In genomic region chr2:63002784-63003183, GRCm38 (mm10) we compare ENCODE assay signal across 23 mouse cellular contexts.
A peak's percentile ranks its signal among the peaks of the same experiment; 100 is the strongest.
DNase-seq lines count a peak whose midpoint lies in the region; ATAC-seq and TF ChIP-seq lines count a peak whose summit lies in the region.
"Had no signal": no experiment of that assay in that cellular context is flagged by ENCODE, and none has a peak within 500 bp of the region (broad histone marks: within the 10 kb centered on the region; RNA-seq: fewer than 3 reads in every experiment).

No protein-coding gene starts in this region.

- no peak for TF ChIP-seq POLR2A in brain, embryonic 14.5 days (IDR thresholded peaks at IDR 0.05; ENCODE audit: borderline replicate concordance, extremely low read depth, insufficient read depth, insufficient read length, poor library complexity, severe bottlenecking)

- no peaks in the 10 kb centered on the region for H3K9me3 ChIP-seq in forebrain, embryonic 13.5 days (replicated peaks)
- H3K9me3 ChIP-seq in forebrain, embryonic 12.5 days, result no peaks in the 10 kb centered on the region
- no peaks in the 10 kb centered on the region for H3K9me3 ChIP-seq in forebrain, embryonic 16.5 days (ENCODE audit: control insufficient read depth, low read length)
- no peaks in the 10 kb centered on the region for H3K9me3 ChIP-seq in forebrain, embryonic 15.5 days
- H3K9me3 ChIP-seq in forebrain, postnatal 0 days (ENCODE audit: low read length), result no peaks in the 10 kb centered on the region
- H3K9me3 ChIP-seq in forebrain, embryonic 14.5 days (replicated peaks; ENCODE audit: control insufficient read depth, low read length), result no peaks in the 10 kb centered on the region
- H3K9me3 ChIP-seq: G1E had no signal

- H3K27me3 ChIP-seq in forebrain, embryonic 13.5 days, result no peaks in the 10 kb centered on the region
- H3K27me3 ChIP-seq in forebrain, embryonic 12.5 days, result no peaks in the 10 kb centered on the region
- no peaks in the 10 kb centered on the region for H3K27me3 ChIP-seq in forebrain, embryonic 16.5 days (replicated peaks; ENCODE audit: control insufficient read depth, insufficient read depth, low read length)
- no peaks in the 10 kb centered on the region for H3K27me3 ChIP-seq in forebrain, embryonic 15.5 days
- H3K27me3 ChIP-seq in forebrain, postnatal 0 days (ENCODE audit: insufficient read depth, low read length), result no peaks in the 10 kb centered on the region
- no peaks in the 10 kb centered on the region for H3K27me3 ChIP-seq in forebrain, embryonic 14.5 days (replicated peaks; ENCODE audit: control insufficient read depth, insufficient read depth, low read length)
- H3K27me3 ChIP-seq: CH12.LX, Patski had no signal

- H3K4me3 ChIP-seq in forebrain, embryonic 13.5 days, result no peak overlapping the region
- H3K4me3 ChIP-seq in forebrain, embryonic 12.5 days (replicated peaks), result no peak overlapping the region
- no peak overlapping the region for H3K4me3 ChIP-seq in forebrain, embryonic 16.5 days (replicated peaks; ENCODE audit: low read length)
- no peak overlapping the region for H3K4me3 ChIP-seq in forebrain, embryonic 15.5 days
- no peak overlapping the region for H3K4me3 ChIP-seq in forebrain, postnatal 0 days (ENCODE audit: low read depth, low read length)
- H3K4me3 ChIP-seq in forebrain, embryonic 14.5 days (ENCODE audit: low read depth, low read length), result no peak overlapping the region

- DNase-seq in forebrain, postnatal 0 days, result no peak
- no peak for DNase-seq in forebrain, embryonic 14.5 days (ENCODE audit: low spot score)
- peak; percentile 13 for DNase-seq in brain, embryonic 14.5 days (ENCODE audit: low read depth)
- no peak for DNase-seq in B cell, adult 2 months
- DNase-seq: adrenal gland, adult 2 months; adrenal gland, adult 8-10 months; adrenal gland, postnatal 10 days; adrenal gland, postnatal 14 days; adrenal gland, postnatal 25 days; adrenal gland, postnatal 36 days; cerebellum, adult 11 months; cerebellum, adult 11-12 months; cerebellum, adult 18-20 months; cerebellum, adult 2 months had no signal

- TF ChIP-seq CTCF in forebrain, postnatal 0 days (IDR thresholded peaks at IDR 0.05; ENCODE audit: low read depth), result no peak
- TF ChIP-seq CTCF in brain, embryonic 14.5 days (IDR thresholded peaks at IDR 0.05; ENCODE audit: borderline replicate concordance, extremely low read depth, insufficient read depth, insufficient read length), result no peak

- WGBS in forebrain, embryonic 13.5 days, result 76% methylated on average over 1 of the region's 1 CpGs
- WGBS in forebrain, embryonic 12.5 days, result 74% methylated on average over 1 of the region's 1 CpGs
- WGBS in forebrain, embryonic 16.5 days, result 49% methylated on average over 1 of the region's 1 CpGs
- WGBS in forebrain, embryonic 15.5 days, result 58% methylated on average over 1 of the region's 1 CpGs
- WGBS in forebrain, postnatal 0 days, result 65% methylated on average over 1 of the region's 1 CpGs
- 67% methylated on average over 1 of the region's 1 CpGs for WGBS in forebrain, embryonic 14.5 days

- peak; percentile 27; the same call in 1 of the 2 replicates for ATAC-seq in forebrain, embryonic 13.5 days
- ATAC-seq in forebrain, embryonic 12.5 days (ENCODE audit: low FRiP score), result no peak
- peak; percentile 66 for ATAC-seq in forebrain, embryonic 16.5 days
- ATAC-seq in forebrain, embryonic 15.5 days (replicated peaks), result no peak
- ATAC-seq in forebrain, postnatal 0 days, result peak; percentile 92
- ATAC-seq in forebrain, embryonic 14.5 days, result no peak
- ATAC-seq: activated CD4-positive, CD25-positive, alpha-beta regulatory T cell, adult 4 months; CD4-positive, CD25-positive, alpha-beta regulatory T cell, adult 4 months; Patski had no signal

- H3K4me1 ChIP-seq in forebrain, embryonic 13.5 days, result 0 out of 2 replicates have a peak, but pooled peaks cover 2% of the 10 kb centered on the region
- no peaks in the 10 kb centered on the region for H3K4me1 ChIP-seq in forebrain, embryonic 12.5 days
- H3K4me1 ChIP-seq in forebrain, embryonic 16.5 days (replicated peaks; ENCODE audit: control insufficient read depth, insufficient read depth, low read length), result peaks cover 1% of the 10 kb centered on the region; the same call in 1 of the 2 replicates
- H3K4me1 ChIP-seq in forebrain, embryonic 15.5 days, result 0 out of 2 replicates have a peak, but pooled peaks cover under 1% of the 10 kb centered on the region
- no peaks in the 10 kb centered on the region for H3K4me1 ChIP-seq in forebrain, postnatal 0 days (ENCODE audit: insufficient read depth)
- 0 out of 2 replicates have a peak, but pooled peaks cover under 1% of the 10 kb centered on the region for H3K4me1 ChIP-seq in forebrain, embryonic 14.5 days (ENCODE audit: control insufficient read depth, insufficient read depth, low read length)

- no peak overlapping the region for H3K27ac ChIP-seq in forebrain, embryonic 13.5 days
- no peak overlapping the region for H3K27ac ChIP-seq in forebrain, embryonic 12.5 days
- no peak overlapping the region for H3K27ac ChIP-seq in forebrain, embryonic 16.5 days (ENCODE audit: low read length)
- H3K27ac ChIP-seq in forebrain, embryonic 15.5 days (replicated peaks), result no peak overlapping the region
- no peak overlapping the region for H3K27ac ChIP-seq in forebrain, postnatal 0 days (ENCODE audit: low read depth, low read length)
- no peak overlapping the region for H3K27ac ChIP-seq in forebrain, embryonic 14.5 days (ENCODE audit: low read depth, low read length)

- no peak overlapping the region for H3K4me2 ChIP-seq in forebrain, embryonic 13.5 days
- no peak overlapping the region for H3K4me2 ChIP-seq in forebrain, embryonic 12.5 days
- H3K4me2 ChIP-seq in forebrain, embryonic 16.5 days (ENCODE audit: low read length), result no peak overlapping the region
- no peak overlapping the region for H3K4me2 ChIP-seq in forebrain, embryonic 15.5 days (replicated peaks)
- no peak overlapping the region for H3K4me2 ChIP-seq in forebrain, postnatal 0 days (ENCODE audit: low read depth)
- H3K4me2 ChIP-seq in forebrain, embryonic 14.5 days (ENCODE audit: low read length), result no peak overlapping the region

- H3K9ac ChIP-seq in forebrain, embryonic 13.5 days, result no peak overlapping the region
- H3K9ac ChIP-seq in forebrain, embryonic 12.5 days, result no peak overlapping the region
- H3K9ac ChIP-seq in forebrain, embryonic 16.5 days (replicated peaks; ENCODE audit: low read depth, low read length), result no peak overlapping the region
- no peak overlapping the region for H3K9ac ChIP-seq in forebrain, embryonic 15.5 days (replicated peaks)
- no peak overlapping the region for H3K9ac ChIP-seq in forebrain, postnatal 0 days
- H3K9ac ChIP-seq in forebrain, embryonic 14.5 days (ENCODE audit: low read length), result no peak overlapping the region

- no peaks in the 10 kb centered on the region for H3K36me3 ChIP-seq in forebrain, embryonic 13.5 days (ENCODE audit: poor library complexity, severe bottlenecking)
- H3K36me3 ChIP-seq in forebrain, embryonic 12.5 days (replicated peaks), result no peaks in the 10 kb centered on the region
- H3K36me3 ChIP-seq in forebrain, embryonic 16.5 days (ENCODE audit: control insufficient read depth, insufficient read depth), result no peaks in the 10 kb centered on the region
- no peaks in the 10 kb centered on the region for H3K36me3 ChIP-seq in forebrain, embryonic 15.5 days
- H3K36me3 ChIP-seq in forebrain, postnatal 0 days (ENCODE audit: insufficient read depth), result no peaks in the 10 kb centered on the region
- H3K36me3 ChIP-seq in forebrain, embryonic 14.5 days (ENCODE audit: control insufficient read depth, insufficient read depth, low read length), result no peaks in the 10 kb centered on the region
- H3K36me3 ChIP-seq: G1E had no signal

Comparison
In these comparisons a context has a peak if more than half of its experiments do, and no peak if none do; other contexts are left out.
1. ATAC-seq: peak in forebrain, embryonic 13.5 days (single experiment), forebrain, embryonic 16.5 days (single experiment) and forebrain, postnatal 0 days (single experiment); none in forebrain, embryonic 12.5 days (single experiment), forebrain, embryonic 15.5 days (single experiment) and forebrain, embryonic 14.5 days (single experiment).